8 mouse cellular contexts compared by ENCODE assay signal in genomic region chr4:134853637-134854485, GRCm38 (mm10). TPM values are rescaled to one million over a fixed set of nuclear protein-coding genes. Genes with fewer than 3 reads are reported as not detected.
DNase-seq lines count a peak whose midpoint lies in the region; ATAC-seq and TF ChIP-seq lines count a peak whose summit lies in the region.

No protein-coding gene starts in this region.

- no peaks in the 10 kb centered on the region for H3K27me3 ChIP-seq in hindbrain, postnatal 0 days (ENCODE audit: insufficient read depth, low read length)

- peak; percentile 95 for DNase-seq in ZHBTc4 (ENCODE audit: low read depth, low spot score)
- peak; percentile 81 to 94 for DNase-seq in cerebellum, postnatal 4 days (ENCODE audit: low spot score in 2 of 2)
- DNase-seq in gastrocnemius, adult 2 months: peak; percentile 96
- DNase-seq in hindbrain, postnatal 0 days (ENCODE audit: low spot score): peak; percentile 97
- DNase-seq in left cerebral cortex, adult 18-20 months (ENCODE audit: low spot score in 2 of 2): peak; percentile 93 to 96
- peak; percentile 95 to 96 for DNase-seq in lung, postnatal 4 days
- peak; percentile 96 for DNase-seq in retina, postnatal 1 day
- DNase-seq in urinary bladder, adult 18-20 months (ENCODE audit: low spot score in 2 of 2): peak; percentile 86 to 90

- H3K27ac ChIP-seq in gastrocnemius, adult 2 months: peak overlapping the region; percentile 100
- peak overlapping the region; percentile 99 for H3K27ac ChIP-seq in hindbrain, postnatal 0 days

- peak overlapping the region; percentile 94 for H3K9ac ChIP-seq in hindbrain, postnatal 0 days (replicated peaks; ENCODE audit: low read length)

- H3K9me3 ChIP-seq in hindbrain, postnatal 0 days (ENCODE audit: low read length): no peaks in the 10 kb centered on the region

- peak overlapping the region; percentile 99 for H3K4me3 ChIP-seq in gastrocnemius, adult 2 months
- peak overlapping the region; percentile 98 for H3K4me3 ChIP-seq in hindbrain, postnatal 0 days (ENCODE audit: low read length)

- peaks cover 18% of the 10 kb centered on the region for H3K4me1 ChIP-seq in hindbrain, postnatal 0 days (ENCODE audit: insufficient read depth, low read length)

- intact Hi-C loops in gastrocnemius, adult 2 months (cut with DNase I): loop anchor here (5.0 kb wide), 1 partner anchor 607 kb away; the partner anchor contains the start of genes Gm30191 and Zfp593

- ATAC-seq in hindbrain, postnatal 0 days: peak; percentile 95

- H3K4me2 ChIP-seq in hindbrain, postnatal 0 days (ENCODE audit: low read depth, low read length): peak overlapping the region; percentile 82

- WGBS in hindbrain, postnatal 0 days: under 1% methylated on average over 91 of the region's 91 CpGs

- TF ChIP-seq CTCF in gastrocnemius, adult 2 months (IDR thresholded peaks at IDR 0.05): no peak
- TF ChIP-seq CTCF in hindbrain, postnatal 0 days (IDR thresholded peaks at IDR 0.05; ENCODE audit: low read depth): 0 out of 2 replicates have a peak, but pooled peaks have one; percentile 23

- no peaks in the 10 kb centered on the region for H3K36me3 ChIP-seq in hindbrain, postnatal 0 days (ENCODE audit: insufficient read depth, low read length)

RNA-seq across cellular contexts. Expression of gene Maco1, which starts 0.7 kb away (rescaled TPM):
- 10 to 100 TPM; 15.1 to 20.4 TPM for total RNA-seq in gastrocnemius, adult 2 months (2021)
- 43.6 and 45.5 TPM in 2 replicates for total RNA-seq in hindbrain, postnatal 0 days (2014; rRNA removed)
- polyA plus RNA-seq in hindbrain, postnatal 0 days (2015; fragmentation: Nextera tagmentation; extraction: Ambion mirVana): 68.9 and 70.3 TPM in 2 replicates
- total RNA-seq in left cerebral cortex, adult 18-20 months (2021): 10 to 100 TPM; 55.2 to 55.3 TPM

RNA-seq across cellular contexts. Expression of gene Rhd, which starts 10.5 kb away (rescaled TPM):
- total RNA-seq in gastrocnemius, adult 2 months (2021): not detected
- total RNA-seq in hindbrain, postnatal 0 days (2014; rRNA removed): 0.29 and 2.1 TPM in 2 replicates
- polyA plus RNA-seq in hindbrain, postnatal 0 days (2015; fragmentation: Nextera tagmentation; extraction: Ambion mirVana): 1.1 TPM in 2 replicates
- not detected for total RNA-seq in left cerebral cortex, adult 18-20 months (2021)

Comparison
In these comparisons a context has a peak if more than half of its experiments do, and no peak if none do; other contexts are left out.
1. Peak in every context shown above with its lines: DNase-seq, ATAC-seq, H3K4me3 ChIP-seq and H3K27ac ChIP-seq.